Mouse (Mus musculus): ENCODE results near the gene Srgap1.

Gene Srgap1

DNA sequence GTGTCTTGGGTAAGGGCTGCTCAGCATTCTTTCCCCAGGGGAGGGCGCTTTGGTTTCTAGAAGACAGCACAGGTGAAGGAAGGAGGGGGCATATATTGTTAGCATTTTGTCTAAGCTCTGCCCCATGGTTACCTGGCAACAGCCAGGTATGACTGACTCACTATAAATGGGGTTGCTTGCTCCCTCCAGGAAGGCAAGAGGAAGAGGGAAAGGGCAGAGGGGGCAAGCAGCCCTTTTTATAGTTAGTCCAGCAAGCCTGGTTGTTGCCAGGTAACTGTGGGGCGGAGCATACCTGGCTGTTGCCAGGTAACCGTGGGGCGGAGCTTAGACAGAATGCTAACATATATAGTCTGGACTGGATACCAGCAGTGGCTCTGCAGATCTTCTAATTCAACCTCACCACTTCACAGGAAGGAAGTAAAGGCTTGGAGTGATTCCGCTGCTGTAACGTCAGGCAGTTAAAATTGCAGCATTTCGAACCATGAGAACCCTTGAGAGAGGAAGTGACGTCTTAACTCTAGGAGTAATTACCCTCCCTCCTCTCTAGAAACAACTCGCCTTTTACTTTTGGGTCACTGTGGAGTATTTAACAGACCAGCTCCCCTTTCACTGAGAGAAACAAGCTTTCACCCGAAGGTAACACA is 74.7 kb downstream of the Srgap1 start:
- no peak for ATAC-seq (ENCODE audit: insufficient number of reproducible peaks, low FRiP score, low TSS enrichment)

DNA sequence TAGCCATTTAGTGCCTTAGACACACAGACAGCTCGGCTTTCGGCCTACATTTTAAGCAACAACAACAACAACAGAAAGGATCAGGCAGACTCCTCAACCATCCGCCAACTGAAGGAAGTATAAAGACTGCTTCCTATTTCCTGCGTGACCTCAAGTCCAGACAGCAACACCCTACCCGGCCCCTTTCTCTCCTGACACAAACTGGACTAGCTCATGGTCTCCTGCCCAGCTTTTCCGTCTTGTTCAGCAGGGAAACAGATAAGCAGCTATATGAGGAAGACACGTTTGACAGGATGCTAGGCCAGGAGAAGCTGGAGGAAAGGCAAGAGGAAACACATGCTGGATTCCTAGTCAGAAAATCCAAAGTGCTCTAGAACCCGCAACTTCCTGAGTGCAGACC is 75.5 kb downstream of the Srgap1 start:
- ATAC-seq (ENCODE audit: insufficient number of reproducible peaks, low FRiP score, low TSS enrichment), result no peak

DNA sequence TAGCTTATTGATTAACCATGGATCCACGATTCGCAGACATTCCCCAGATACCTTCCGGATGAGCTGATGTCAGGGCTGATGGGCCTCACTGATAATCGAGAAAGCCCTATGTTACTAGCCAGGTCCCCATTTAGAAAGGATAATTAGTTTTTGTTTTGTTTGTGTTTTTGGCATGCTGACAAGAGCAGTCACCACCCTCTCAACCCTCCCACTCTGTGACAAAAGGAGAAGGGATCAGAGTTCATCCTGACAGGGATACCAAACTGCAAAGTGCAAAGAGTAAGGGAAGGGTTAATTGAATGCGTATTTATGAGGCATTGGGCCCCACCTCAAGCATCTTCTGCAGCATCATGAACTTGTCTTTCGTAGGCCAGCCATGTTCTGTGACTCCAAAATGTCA is 76.2 kb downstream of the Srgap1 start:
- ATAC-seq (ENCODE audit: insufficient number of reproducible peaks, low FRiP score, low TSS enrichment), result no peak

DNA sequence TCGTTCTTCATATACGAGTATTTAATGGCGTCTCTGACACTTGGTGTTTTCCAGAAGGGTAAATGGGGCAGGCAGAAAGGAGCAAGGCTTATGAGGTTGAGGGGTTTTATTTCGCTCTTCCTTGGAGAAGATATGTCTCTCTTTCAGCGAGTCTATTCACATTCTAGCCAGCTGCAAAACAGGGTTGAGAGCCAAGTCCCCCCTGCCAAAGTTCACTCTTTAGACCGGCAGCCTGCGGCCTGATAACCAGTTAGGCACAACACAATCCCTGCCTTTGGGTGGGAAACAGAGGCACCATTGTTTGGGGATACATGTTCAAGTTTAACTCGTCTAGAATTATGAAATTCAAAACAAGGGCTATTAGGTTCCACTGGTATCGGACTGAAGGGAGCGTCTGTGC is 83.0 kb downstream of the Srgap1 start:
- ATAC-seq (ENCODE audit: insufficient number of reproducible peaks, low FRiP score, low TSS enrichment), result no peak

DNA sequence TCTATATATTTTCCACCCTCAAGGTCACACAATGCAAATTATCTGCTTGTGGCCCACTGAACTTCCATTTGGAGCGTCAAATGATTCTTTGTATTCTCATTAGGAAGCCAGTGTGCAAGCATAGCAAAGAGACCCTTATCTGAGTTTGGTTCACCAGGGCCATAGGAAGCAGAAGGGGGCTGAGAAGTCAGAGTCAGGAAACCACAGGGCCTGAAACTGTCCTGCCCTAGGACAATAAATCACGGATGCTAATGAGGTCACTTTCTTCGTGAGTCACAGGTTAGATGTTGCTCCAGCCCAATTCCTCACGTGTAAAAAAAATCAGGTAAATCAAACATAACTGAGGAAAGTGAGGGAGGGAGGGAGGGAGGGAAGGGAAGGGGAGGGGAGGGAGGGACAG is 85.1 kb downstream of the Srgap1 start:
- ATAC-seq (ENCODE audit: insufficient number of reproducible peaks, low FRiP score, low TSS enrichment), result no peak

DNA sequence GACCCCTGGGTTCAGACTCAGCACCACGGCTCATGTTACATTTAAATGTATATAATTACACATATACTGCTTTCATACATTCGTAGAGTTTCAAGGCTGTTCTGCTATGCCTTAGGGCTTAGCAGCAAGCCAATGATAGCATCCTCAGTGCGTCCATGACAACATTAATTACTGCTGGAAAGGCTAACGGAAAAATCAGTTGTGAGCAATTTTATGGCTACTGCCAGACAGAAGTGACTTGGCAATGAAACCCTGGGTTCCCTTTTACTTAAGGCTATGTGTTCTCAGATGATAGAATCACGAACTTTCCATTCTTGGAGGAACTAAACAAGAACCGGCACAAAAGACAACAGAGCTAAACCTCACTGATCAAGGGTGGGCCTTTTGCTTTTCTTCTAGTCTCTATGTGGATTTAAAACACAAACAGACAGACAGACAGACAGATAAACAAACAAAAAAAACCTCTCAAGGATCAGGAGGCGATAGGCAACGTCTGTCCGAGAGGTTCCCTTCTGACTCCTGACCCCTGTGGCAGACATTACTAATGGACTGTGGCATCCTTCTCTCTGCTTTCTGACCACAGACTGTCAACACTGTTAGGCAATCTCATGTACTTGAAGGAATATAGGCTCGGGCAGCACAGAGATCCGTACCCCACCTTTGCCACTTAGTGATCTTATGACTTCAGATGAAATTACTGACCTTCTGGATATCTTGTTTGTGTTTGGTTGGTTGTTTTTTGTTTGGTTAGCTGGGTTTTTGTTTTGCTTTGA is 85.8 kb downstream of the Srgap1 start:
- ATAC-seq (ENCODE audit: insufficient number of reproducible peaks, low FRiP score, low TSS enrichment), result no peak

DNA sequence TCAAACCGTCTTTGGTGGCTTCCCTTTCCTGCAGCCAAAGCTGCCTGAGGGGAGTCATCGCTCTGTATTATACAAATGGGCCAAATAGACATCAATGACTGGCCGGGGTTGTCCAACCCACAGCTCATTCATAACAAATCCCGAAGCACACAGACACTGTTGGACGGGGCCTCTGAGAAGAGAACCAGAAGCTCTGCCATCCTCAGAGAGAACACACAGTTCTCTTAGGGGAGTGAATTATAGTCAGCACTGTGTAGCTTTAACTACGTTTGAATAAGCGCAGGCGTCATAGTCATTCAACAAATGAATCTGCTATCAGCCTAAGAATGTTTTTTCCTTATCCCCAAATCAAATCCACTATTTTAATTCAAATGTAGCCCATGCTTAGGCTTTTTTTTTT is 88.4 kb downstream of the Srgap1 start:
- ATAC-seq (ENCODE audit: insufficient number of reproducible peaks, low FRiP score, low TSS enrichment), result no peak

DNA sequence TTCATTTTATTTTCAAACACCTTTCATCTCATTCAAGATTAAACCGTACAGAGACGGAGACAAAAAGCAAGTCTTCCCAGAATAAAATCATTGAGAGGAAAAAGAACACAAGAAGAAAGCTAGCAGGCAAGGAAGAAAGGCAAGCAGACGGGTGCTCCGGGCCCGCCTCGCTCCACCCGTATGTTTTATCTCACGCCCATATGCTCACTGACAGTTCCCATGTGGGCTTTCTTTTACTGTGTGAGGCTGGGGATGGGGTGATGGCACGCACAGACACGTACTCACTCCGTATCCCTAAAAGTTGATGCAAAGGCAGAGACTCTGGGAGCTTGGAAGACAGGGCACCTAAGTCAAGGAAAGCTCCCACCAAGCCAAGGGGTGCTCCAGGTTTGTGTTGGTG is 90.6 kb downstream of the Srgap1 start:
- ATAC-seq (ENCODE audit: insufficient number of reproducible peaks, low FRiP score, low TSS enrichment), result no peak

DNA sequence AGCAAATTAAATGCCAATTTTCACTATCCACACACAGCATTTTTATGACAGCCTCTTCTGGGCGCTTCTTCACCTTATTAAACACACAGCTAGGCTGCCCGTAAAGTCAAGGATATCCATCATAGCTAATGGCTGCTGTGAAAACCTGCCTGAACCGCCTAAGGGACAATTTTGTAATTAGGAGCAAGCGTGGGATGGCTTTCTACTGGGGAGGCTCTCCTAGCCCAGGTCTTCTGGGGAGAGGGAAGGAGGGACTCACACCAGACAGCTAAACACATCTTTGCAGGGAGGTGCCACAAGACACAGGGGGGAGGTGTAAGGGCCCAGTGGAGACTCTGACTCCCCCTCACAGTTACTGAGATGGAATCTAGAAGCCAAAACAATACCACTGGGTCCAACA is 91.4 kb downstream of the Srgap1 start:
- ATAC-seq (ENCODE audit: insufficient number of reproducible peaks, low FRiP score, low TSS enrichment), result no peak

DNA sequence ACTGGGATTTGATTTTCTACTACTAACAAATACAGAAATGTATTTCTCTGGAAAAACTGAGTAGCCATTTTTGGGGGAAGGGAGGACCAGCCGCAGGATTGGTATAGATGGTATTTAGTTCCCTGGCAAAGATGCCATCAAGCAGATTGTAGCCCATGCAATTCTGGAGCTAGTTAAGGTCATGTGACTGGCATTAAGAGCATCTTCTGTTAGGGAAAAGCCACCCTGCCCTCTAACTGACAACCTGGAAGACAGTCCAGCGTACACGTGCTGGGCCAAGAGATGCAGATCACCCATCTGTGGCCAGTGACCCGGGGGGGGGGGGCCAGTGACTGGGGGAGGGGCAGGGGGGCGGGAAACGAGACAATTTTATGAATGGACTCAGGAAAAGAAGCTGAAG is 92.2 kb downstream of the Srgap1 start:
- ATAC-seq (ENCODE audit: insufficient number of reproducible peaks, low FRiP score, low TSS enrichment), result no peak

DNA sequence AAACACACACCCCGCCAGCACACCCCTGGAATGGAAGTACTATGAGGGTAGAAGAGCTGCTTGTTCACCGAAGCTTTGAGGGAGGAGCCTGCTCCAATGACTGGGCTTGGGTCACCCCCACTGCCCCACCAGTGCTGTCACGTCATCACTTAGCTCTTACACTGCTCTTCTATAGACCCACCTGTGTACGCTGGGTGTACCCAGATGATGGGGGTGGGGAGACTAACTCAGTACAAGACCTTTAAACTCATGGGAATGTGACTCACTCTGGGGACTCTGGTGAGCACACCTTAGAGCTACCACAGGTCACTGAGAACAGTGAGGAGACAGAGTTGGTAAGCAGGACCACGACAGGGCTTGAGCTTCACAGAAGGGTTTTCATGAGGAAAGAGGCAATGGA is 94.1 kb downstream of the Srgap1 start:
- no peak for ATAC-seq (ENCODE audit: insufficient number of reproducible peaks, low FRiP score, low TSS enrichment)

DNA sequence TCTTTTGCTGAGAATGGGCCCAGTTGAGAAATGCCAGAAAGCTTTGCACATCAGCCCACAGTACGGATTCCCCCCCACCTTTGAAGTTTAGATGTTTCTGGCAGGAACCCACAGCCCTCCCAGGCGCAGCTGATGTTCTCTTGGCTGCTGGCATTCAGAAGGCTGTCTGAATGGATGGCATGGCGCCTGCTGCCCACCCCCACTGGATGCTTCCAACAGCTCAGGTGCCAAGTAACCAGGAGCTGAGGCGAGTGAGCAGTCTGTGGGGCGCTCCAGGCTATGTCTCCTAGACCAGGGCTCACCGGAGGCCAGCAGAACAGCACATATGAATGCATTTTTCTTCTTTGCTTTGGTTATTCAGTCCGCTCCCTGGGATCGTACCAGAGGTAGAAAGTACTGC is 100.9 kb downstream of the Srgap1 start:
- peak; percentile 58; the same call in 1 of the 2 replicates for ATAC-seq (ENCODE audit: insufficient number of reproducible peaks, low FRiP score, low TSS enrichment)

DNA sequence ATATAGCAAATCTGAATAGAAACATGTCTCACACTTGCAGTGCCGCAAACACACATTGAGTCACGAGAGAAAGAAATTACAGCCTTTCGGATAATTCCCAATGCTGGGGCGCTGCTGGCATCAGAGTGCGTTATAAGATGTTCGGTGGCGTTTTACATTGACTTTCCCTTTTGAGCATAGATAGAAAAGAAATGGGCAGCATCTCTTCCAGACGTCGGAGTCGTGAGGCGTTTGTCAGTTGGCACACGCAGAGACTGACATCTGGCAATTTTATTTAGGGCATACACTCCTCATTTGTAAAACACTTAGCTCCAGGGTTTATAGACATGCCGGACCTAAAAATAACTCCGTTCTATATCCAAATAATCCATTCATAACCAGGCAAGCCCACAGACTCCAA is 115.2 kb downstream of the Srgap1 start:
- ATAC-seq (ENCODE audit: insufficient number of reproducible peaks, low FRiP score, low TSS enrichment), result no peak

DNA sequence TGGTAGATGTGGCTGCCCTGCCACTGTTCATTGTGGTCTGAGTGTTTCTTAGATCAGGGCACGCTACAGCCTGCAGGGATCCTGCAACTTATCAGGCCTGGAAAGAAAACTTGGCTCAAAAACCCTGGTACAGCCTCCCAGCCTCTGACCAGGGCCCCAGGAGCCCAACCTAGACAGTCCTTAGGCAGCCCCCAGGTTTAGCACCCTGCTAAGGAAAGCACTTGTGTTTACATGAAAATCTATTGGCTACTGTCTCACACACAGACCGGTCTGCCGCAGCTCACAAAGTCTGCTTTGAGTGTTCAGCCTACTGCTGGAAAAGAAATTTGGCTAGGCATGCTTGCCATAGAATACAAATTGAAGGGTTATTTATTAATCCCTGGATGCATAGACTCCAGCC is 121.0 kb downstream of the Srgap1 start:
- ATAC-seq (ENCODE audit: insufficient number of reproducible peaks, low FRiP score, low TSS enrichment), result no peak

DNA sequence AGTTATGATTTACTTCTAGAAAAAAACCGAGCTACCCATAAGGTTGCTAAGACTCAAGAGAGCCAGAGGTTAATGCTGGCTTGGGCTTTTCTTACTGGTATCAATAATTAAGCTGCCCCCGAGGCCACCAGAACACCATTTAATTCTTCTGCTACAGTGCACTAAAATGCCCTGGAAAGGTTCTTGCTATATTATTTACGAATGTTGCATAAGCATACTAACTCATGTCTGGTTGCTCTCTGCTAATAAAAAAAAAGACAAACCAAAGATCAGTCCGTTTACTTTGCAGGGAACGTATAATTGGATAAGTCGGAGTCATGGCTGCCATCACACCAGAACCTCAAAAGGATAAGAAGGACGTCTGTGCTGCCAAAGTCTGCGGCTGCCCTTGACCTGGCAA is 128.1 kb downstream of the Srgap1 start:
- ATAC-seq (ENCODE audit: insufficient number of reproducible peaks, low FRiP score, low TSS enrichment), result no peak

DNA sequence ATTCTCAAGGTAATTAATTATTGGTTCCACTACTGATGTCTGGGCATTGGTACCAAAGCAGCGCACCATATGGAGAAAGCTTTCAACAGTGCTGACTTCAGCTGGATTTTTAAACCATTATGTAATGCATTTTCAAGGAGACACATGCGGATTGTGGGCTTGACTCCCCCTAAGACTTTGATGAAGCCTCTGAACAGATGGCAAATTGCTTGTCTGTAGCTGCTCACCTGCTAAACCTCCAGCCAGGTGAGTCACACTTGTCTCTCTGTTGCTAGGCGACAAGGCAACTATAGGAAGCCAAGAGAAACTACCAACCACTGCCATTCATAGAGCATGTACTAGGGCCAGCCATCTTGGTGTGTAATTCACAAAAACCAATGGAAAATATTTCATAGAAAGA is 128.5 kb downstream of the Srgap1 start:
- no peak for ATAC-seq (ENCODE audit: insufficient number of reproducible peaks, low FRiP score, low TSS enrichment)

DNA sequence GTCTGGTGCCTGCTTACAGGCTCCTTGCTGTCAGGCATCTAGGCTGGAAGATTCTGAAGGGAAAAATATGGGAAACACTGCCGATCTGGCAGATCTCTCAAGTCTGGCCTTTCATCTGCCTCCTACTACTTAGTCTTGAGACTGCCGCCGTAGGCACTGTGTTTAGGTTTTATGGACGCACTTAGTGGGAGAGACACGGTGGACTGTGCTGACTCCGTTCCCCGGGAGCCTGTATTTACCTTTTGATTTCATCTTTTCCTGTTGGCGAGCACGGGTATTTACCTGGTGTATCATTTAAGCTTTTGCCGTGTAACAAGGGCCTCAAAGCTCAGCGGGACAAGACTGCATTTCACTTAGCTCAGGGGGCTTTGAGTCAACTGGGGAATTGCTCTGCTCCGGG is 131.6 kb downstream of the Srgap1 start:
- ATAC-seq (ENCODE audit: insufficient number of reproducible peaks, low FRiP score, low TSS enrichment), result no peak

DNA sequence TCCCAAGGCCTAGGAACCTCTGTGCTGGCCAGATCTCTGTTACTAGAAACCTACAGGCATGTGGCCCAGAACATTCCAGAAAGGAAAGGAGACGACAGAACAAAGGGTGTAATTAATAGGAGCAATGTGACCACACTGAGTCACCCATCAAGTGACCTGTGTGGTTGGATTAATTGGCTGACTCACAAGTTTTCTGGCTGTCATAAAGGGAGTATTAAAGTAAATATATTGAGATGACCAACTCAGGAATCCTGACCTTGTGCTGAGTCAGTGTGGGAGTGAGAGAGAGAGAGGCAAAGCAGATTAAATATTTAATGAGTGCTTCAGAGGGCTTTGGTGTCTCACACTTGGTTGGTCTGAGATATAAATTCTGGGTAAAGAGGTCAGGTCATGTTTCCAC is 143.0 kb downstream of the Srgap1 start:
- ATAC-seq (ENCODE audit: insufficient number of reproducible peaks, low FRiP score, low TSS enrichment), result no peak

DNA sequence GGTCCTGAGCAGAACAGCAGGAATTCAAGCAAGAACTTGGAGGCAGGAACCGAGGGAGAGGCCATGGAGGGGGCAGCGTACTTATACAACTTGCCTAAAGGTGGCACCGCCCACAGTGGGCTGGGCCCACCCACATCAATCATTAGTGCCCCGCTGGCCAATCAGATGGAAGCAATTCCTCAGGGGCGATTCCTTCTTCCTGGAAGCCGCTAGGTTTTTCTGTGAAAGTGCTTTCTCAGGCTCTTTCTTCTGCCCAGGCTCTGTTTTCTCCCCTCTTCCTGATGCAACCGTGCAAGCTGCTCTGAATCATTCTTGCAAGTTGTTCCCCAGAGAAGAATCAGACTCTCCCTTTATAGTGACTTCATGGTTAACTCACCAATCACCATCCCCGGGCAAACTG is 144.5 kb downstream of the Srgap1 start:
- no peak for ATAC-seq (ENCODE audit: insufficient number of reproducible peaks, low FRiP score, low TSS enrichment)

DNA sequence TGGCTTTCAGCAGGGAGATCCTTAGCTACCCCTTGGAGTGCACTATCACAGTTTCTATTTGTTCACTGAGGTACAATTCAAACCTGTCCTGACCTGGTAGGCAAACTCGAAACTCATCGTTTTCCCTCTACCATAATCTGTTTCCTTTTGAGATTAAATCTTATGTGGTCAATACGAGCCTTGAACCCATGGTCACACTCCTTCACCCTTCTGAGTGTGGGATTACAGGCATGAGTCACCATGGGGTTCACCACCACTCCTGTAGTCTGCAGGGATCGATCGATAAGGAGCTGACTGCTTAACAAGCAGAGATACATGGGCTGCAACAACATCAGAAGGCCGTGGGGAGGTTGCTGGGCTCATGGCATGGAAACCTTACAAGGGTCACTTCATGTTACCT is 146.3 kb downstream of the Srgap1 start:
- no peak for ATAC-seq (ENCODE audit: insufficient number of reproducible peaks, low FRiP score, low TSS enrichment)

DNA sequence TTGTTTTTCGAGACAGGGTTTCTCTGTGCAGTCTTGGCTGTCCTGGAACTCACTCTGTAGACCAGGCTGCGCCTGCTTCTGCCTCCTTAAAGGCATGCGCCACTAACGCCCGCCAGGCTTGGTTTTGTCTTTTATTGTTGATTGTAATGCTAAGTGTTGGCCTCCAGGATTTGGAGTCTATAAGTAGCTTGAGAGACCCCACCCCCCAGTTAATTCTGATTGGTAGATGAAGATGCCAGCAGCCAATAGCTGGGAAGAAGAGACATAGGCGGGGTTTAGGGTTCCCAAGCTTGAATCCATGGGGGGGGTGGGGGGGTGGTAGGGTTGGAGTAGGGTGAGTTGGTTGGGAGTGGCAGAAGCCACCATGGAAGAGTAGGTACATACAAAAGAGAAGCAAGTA is 147.4 kb downstream of the Srgap1 start:
- no peak for ATAC-seq (ENCODE audit: insufficient number of reproducible peaks, low FRiP score, low TSS enrichment)

DNA sequence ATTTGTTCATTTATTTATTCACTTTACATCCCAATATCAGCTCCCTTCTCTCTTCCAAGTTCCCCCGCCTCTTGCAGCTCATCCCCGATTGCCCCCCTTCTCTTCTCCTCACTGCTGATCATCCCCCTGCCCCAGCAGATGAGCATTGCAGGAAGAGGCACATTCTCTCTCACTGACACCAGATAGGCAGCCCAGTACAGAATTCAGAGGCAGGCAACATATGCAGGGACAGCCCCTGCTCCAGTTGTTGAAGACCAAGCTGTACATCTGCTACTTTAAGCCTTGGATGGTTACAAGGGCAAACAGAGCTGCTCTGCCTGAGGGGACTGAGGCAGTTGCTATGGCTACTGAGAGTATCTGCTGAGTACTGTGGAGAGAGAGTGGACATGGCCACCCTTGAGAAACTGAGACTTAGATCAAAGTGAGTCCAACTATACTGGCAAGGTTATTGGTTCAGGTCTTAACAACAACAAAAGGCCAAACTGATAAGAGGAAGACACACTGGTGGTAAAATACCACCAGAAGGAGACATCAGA is 149.2 kb downstream of the Srgap1 start:
- no peak for ATAC-seq (ENCODE audit: insufficient number of reproducible peaks, low FRiP score, low TSS enrichment)
